Mouse (Mus musculus) liver, embryonic 12.5 days (tissue): ENCODE results near the gene Cabp2. TPM values are rescaled to one million over a fixed set of nuclear protein-coding genes. Genes with fewer than 3 reads are reported as not detected.
A peak's percentile ranks its signal among the peaks of the same experiment; 100 is the strongest.
"Not testable (repeated sequence)": the region's sequence is repeated elsewhere in the genome, so short reads cannot be mapped to it uniquely, and the experiment has no call there.

Experiments
- ATAC-seq: fragments of 200-750 bp; cut with Nextera tagmentation; 2 replicates; pipeline ENCODE4 v1.8.0; 2017; ENCODE audit warnings: moderate number of reproducible peaks, mild to moderate bottlenecking, moderate library complexity
- H3K27ac ChIP-seq: fragments of 300-500 bp; sonication (generic); 2 replicates; pipeline ENCODE4 v1.5.1; 2016; ENCODE audit warnings: mild to moderate bottlenecking
- H3K27me3 ChIP-seq: fragments of 300-500 bp; sonication (generic); replicated peaks from 2 replicates; pipeline ENCODE4 v1.6.1; 2016; ENCODE audit warnings: mild to moderate bottlenecking, moderate library complexity
- H3K36me3 ChIP-seq: fragments of 300-500 bp; sonication (generic); 2 replicates; pipeline ENCODE4 v1.6.1; 2016; ENCODE audit warnings: mild to moderate bottlenecking, moderate library complexity
- H3K4me1 ChIP-seq: fragments of 300-500 bp; sonication (generic); 2 replicates; pipeline ENCODE4 v1.6.1; 2016
- H3K4me2 ChIP-seq: fragments of 300-500 bp; sonication (generic); 2 replicates; pipeline ENCODE4 v1.6.1; 2016; ENCODE audit warnings: mild to moderate bottlenecking, moderate library complexity
- H3K4me3 ChIP-seq: fragments of 300-500 bp; sonication (generic); 2 replicates; pipeline ENCODE4 v1.5.1; 2016; ENCODE audit warnings: mild to moderate bottlenecking, moderate library complexity
- H3K9ac ChIP-seq: fragments of 300-500 bp; sonication (generic); 2 replicates; pipeline ENCODE4 v1.6.1; 2016; ENCODE audit warnings: mild to moderate bottlenecking, moderate library complexity
- H3K9me3 ChIP-seq: fragments of 300-500 bp; sonication (generic); replicated peaks from 2 replicates; pipeline ENCODE4 v1.6.1; 2016; ENCODE audit warnings: mild to moderate bottlenecking, moderate library complexity
- WGBS: fragments of 180-500 bp; shearing (Covaris S2); methylation state at CpG from one replicate; pipeline ENCODE4 v1.1.7; 2016; ENCODE audit not compliant: insufficient replicate concordance; 5-methylcytosine and 5-hydroxymethylcytosine counted together
- polyA plus RNA-seq: library from polyadenylated mRNA; unstranded; fragments of >200 nt; fragmentation: Nextera tagmentation; extraction: Ambion mirVana; gene quantifications from 2 replicates; pipeline ENCODE4 v1.2.1, GENCODE M21; 2016

The Cabp2 gene
- polyA plus RNA-seq, 1 experiment from 2014 or later, result 0.37 TPM

DNA sequence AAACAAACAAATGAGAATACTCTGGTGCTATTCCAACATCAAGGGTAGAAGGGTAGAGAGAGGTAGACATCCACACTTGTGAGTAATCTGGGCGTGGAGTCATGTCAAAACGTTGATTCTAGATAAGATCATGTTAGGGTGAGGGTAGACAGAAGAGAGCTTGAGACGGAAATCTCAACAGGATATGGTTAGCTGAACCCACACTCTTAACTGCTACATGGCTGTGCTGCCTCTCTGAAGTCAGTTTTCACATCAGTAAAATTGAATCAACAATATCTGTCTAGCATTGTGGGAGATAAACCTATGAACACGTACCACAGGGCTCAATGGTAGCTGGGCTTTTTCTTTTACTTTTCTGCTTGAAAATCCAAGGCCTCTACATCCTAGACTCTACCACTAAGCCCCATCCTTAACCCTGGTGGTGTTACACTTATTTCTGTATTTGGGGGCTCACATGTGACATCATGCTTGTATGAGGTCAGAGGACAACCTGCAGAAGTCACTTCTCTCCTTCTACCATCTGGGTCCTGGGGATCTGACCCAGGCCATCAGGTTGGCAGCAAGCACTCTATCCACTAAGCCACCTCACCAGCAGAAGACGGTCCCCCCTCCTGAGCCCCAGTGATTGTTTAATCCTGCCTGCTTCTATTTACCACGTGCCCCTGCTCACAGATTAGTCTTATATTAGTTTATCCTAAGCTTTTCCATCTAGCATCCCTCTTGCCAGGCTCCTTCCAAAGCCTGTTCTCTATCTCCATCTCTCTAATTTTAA lies 38.5 kb downstream of the Cabp2 start:
- no peak for ATAC-seq
- Histone ChIP-seq H3K9me3 (no peaks in the 10 kb centered on the region), H3K4me3 (no peak overlapping the region), H3K27ac (no peak overlapping the region), H3K4me1 (peaks cover 53% of the 10 kb centered on the region), H3K9ac (no peak overlapping the region), H3K36me3 (peaks cover 36% of the 10 kb centered on the region), H3K4me2 (peak overlapping the region; percentile 70; the same call in 1 of the 2 replicates), H3K27me3 (no peaks in the 10 kb centered on the region)
- 61% methylated on average over 6 of the region's 6 CpGs for WGBS

DNA sequence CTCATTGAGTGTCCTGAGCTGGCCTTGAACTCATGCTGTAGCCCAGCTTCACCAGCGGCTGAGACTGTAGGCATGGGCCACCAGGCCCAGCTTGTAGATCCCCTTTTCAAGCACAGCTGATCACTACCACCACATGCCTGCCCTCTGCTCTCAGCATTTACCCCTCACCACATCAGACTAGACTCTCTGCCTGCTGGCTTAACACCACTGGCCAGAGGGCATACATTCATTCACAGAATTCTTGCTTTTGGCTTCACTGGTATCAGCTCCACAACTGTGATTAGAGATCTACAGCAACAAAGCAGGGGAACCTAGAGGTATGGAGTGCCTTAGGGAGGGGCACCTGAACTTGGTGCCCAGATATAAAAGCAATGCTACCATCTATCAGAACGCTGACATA lies 39.1 kb downstream of the Cabp2 start:
- WGBS, result 85% methylated on average over 2 of the region's 2 CpGs
- Histone ChIP-seq H3K9ac (no peak overlapping the region), H3K27me3 (no peaks in the 10 kb centered on the region), H3K9me3 (no peaks in the 10 kb centered on the region), H3K4me1 (peaks cover 59% of the 10 kb centered on the region), H3K36me3 (peaks cover 30% of the 10 kb centered on the region), H3K27ac (0 out of 2 replicates have a peak overlapping the region, but pooled peaks have one; percentile 14), H3K4me3 (peak overlapping the region; percentile 51; the same call in 1 of the 2 replicates), H3K4me2 (peak overlapping the region; percentile 70)
- ATAC-seq, result no peak

DNA sequence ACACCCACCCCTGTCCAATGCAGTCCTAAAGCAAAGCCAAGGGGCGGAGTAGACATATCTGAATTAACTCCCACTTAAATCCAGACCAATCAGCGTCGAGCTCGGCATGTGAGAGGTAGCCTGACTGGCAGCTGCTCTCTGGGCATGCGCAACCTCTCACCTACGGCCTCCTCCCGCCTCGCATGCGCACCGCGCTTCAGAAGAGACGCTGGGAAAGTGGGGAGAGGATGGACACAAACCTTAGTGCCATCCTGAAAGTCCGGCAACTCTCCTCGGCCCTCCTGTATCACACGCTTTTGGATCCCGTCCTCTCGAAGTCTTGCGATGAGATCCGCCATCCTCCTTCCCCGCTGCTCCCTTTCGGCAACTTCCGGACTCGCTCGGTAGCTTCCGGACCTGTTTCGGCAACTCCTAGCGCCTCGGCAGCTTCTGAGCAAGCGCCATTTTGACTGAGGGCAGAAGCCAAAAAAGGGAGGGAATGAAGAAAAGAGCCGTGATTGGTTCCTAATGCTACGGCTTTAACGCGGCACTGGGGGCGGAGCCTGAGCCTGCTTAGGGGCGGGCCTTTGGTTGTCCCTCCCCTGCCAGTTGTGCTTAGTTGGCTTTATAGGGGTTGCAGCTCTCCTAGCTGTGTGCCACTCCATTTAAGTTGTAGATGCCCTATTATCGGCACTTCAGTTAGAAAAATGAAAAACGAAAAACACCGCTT lies 39.9 kb downstream of the Cabp2 start:
- H3K9me3 ChIP-seq, result no peaks in the 10 kb centered on the region
- peak overlapping the region; percentile 85 for H3K27ac ChIP-seq
- peaks cover 60% of the 10 kb centered on the region for H3K4me1 ChIP-seq
- peak overlapping the region; percentile 70 for H3K4me2 ChIP-seq
- H3K4me3 ChIP-seq, result peak overlapping the region; percentile 51
- peak overlapping the region; percentile 53 for H3K9ac ChIP-seq
- no peaks in the 10 kb centered on the region for H3K27me3 ChIP-seq
- ATAC-seq, result peak; percentile 69
- peaks cover 22% of the 10 kb centered on the region for H3K36me3 ChIP-seq
- 3% methylated on average over 38 of the region's 38 CpGs for WGBS

DNA sequence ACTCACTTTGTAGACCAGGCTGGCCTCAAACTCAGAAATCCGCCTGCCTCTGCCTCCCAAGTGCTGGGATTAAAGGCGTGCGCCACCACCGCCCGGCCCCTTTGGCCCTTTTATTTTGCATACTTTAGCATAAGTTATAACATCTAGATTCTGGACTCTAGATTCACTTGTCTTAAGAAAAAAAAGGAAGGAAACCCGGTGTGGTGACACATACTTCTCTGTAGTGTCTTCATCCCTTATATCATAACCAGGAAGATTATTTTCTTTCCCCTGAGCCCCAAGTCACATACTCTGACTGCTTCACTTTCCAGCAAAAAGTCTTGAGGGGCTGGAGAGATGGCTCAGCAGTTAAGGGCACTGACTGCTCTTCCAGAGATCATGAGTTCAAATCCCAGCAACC lies 40.5 kb downstream of the Cabp2 start:
- not testable (repeated sequence) for H3K27me3 ChIP-seq, H3K4me3 ChIP-seq, H3K9me3 ChIP-seq, ATAC-seq
- Histone ChIP-seq H3K36me3 (peaks cover 16% of the 10 kb centered on the region), H3K4me2 (peak overlapping the region; percentile 70), H3K4me1 (peaks cover 66% of the 10 kb centered on the region), H3K9ac (0 out of 2 replicates have a peak overlapping the region, but pooled peaks have one; percentile 36), H3K27ac (peak overlapping the region; percentile 85)
- WGBS, result 34% methylated on average over 6 of the region's 6 CpGs

DNA sequence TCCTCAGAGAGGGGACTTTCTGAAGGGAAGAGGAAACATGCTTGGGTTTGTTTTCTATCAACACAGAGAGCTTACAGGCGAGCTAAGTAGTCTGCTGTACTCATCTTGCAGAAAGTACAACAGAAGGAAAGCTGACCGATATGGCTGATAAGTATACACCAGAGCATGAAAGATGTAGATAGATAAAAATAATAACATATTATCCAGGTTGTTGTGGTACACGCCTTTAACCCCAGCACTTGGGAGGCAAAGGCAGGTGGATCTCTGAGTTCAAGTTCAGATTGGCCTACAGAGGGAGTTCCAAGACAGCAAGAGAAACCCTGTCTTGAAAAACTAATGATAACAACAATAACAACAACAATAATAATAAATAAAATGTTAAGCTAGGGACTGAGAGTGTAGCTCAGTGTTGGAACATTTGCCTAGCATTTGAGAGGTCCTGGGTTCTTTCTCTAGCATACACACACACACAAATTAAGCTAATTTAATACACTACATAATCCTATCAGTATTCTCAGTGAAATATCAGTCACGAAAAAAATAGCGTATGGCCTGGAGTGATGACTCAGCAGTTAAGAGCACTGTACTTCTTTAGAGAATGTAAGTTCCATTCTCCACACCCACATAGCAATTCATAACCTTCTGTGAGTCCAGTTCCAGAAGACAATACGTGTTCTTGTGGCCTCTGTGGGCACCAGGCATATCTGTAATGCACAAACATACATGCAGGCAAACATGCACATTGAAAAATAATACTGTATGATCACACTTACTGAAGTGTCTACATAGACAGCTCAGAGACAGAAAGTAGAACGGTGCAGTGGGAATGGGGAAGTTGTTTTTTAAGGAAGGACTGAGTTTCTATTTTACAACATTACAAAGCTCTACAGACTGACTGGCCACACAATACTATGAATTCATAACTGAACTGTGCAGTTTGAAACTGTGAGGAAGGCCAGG lies 41.3 kb downstream of the Cabp2 start:
- H3K27me3 ChIP-seq, result no peaks in the 10 kb centered on the region
- H3K27ac ChIP-seq, result peak overlapping the region; percentile 85
- WGBS, result 42% methylated on average over 7 of the region's 7 CpGs
- H3K4me2 ChIP-seq, result peak overlapping the region; percentile 45
- peaks cover 74% of the 10 kb centered on the region for H3K4me1 ChIP-seq
- no peak for ATAC-seq
- H3K9me3 ChIP-seq, result no peaks in the 10 kb centered on the region
- peak overlapping the region; percentile 53 for H3K9ac ChIP-seq
- H3K4me3 ChIP-seq, result no peak overlapping the region
- peaks cover 12% of the 10 kb centered on the region for H3K36me3 ChIP-seq

DNA sequence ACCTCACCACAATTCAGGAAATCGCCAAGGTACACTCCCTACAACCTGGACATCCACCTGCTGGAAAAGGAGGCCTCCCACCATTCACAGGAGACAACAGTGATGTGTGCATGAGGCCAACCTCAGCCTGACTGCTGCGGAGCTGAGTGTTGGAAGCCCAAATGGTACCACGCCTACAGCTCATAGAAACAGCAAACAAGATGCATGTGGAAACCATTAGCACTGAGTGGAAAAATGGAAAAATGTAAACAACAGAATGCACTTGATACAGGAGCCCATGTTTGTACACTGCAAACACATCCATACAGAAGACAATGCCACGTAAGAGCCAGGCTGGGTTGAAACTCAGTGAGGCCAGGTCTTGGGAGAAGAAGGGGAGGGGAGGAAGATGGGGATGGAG lies 43.1 kb downstream of the Cabp2 start:
- H3K27ac ChIP-seq, result peak overlapping the region; percentile 85
- no peaks in the 10 kb centered on the region for H3K27me3 ChIP-seq
- peaks cover 20% of the 10 kb centered on the region for H3K36me3 ChIP-seq
- ATAC-seq, result no peak
- WGBS, result 79% methylated on average over 4 of the region's 4 CpGs
- no peak overlapping the region for H3K4me3 ChIP-seq
- H3K9me3 ChIP-seq, result no peaks in the 10 kb centered on the region
- H3K9ac ChIP-seq, result peak overlapping the region; percentile 25
- peaks cover 80% of the 10 kb centered on the region for H3K4me1 ChIP-seq
- peak overlapping the region; percentile 76 for H3K4me2 ChIP-seq

DNA sequence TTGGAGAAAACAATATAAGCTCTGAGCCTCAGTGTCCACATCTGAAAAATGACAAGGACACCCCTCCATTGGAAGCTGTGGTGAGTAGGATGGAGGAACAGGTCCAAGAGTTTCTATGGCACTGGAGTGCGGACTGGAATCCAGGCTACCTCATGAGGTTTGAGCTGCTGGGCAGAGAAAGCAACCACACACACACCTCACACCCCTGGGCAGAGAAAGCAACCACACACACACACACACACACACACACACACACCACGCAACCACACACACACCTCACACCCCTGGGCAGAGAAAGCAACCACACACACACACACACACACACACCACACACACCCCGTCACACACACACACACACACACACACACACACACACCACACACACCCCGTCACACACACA lies 43.9 kb downstream of the Cabp2 start:
- H3K4me1 ChIP-seq, result peaks cover 80% of the 10 kb centered on the region
- peak overlapping the region; percentile 89 for H3K9ac ChIP-seq
- H3K27ac ChIP-seq, result peak overlapping the region; percentile 85
- ATAC-seq, result peak; percentile 11; the same call in 1 of the 2 replicates
- peak overlapping the region; percentile 82 for H3K4me3 ChIP-seq
- peak overlapping the region; percentile 76 for H3K4me2 ChIP-seq
- not testable (repeated sequence) for H3K27me3 ChIP-seq, H3K9me3 ChIP-seq
- WGBS, result 37% methylated on average over 3 of the region's 4 CpGs
- peaks cover 27% of the 10 kb centered on the region for H3K36me3 ChIP-seq

DNA sequence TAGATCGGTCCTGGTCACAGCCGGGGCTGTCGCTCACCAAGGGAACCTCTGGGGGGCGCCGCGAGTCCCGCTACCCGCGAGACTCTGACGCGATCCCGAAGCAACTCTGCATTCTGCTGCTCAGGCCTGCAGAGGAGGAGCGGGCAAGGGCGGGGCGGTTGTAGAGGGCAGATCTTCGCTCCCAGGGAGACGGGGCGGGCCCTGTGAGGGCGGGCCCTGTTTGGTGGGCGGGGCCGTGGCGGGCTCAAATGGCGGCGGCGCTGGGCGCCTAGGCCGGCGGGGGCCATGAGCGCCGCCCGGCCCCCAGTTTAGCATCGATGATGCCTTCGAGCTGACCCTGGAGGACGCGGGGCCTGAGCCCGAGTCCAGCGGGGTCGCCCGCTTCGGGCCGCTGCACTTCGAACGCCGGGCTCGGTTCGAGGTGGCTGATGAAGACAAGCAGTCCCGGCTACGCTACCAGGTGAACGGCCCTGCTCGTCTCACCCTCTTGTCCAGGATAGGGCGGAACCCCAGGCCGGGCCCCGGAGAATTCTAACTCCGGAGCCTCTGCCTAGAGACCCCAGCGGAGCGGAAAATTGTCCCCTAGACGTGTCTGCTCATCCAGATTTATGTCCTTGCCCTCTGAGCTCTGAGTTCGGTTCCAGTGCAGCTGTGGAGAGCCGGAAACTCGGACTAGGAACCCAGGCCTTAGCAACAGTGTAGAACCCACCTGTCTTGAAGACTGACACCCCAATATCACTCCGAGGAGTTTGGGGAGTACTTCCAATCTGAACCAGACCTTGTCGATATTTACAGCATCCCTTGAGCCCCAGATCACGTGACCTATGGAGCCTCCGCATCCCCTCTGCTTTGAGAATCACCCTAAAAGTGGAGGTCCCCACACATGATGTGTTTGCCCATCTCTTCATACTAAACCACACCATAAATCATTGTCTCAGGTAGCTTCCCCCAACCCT lies 44.6 kb downstream of the Cabp2 start, which contains the start of gene Aip:
Gene Aip, minus strand, starts transcription at position 118 of the 956 bp plus-strand sequence.
- Histone ChIP-seq H3K36me3 (peaks cover 30% of the 10 kb centered on the region), H3K4me1 (peaks cover 80% of the 10 kb centered on the region), H3K9ac (peak within 1 kb of the TSS; percentile 89), H3K4me2 (peak within 1 kb of the TSS; percentile 76), H3K9me3 (no peaks in the 10 kb centered on the region), H3K4me3 (peak within 1 kb of the TSS; percentile 82), H3K27ac (peak within 1 kb of the TSS; percentile 88), H3K27me3 (no peaks in the 10 kb centered on the region)
- ATAC-seq, result peak; percentile 92
- WGBS, result 2% methylated on average over 64 of the region's 64 CpGs

DNA sequence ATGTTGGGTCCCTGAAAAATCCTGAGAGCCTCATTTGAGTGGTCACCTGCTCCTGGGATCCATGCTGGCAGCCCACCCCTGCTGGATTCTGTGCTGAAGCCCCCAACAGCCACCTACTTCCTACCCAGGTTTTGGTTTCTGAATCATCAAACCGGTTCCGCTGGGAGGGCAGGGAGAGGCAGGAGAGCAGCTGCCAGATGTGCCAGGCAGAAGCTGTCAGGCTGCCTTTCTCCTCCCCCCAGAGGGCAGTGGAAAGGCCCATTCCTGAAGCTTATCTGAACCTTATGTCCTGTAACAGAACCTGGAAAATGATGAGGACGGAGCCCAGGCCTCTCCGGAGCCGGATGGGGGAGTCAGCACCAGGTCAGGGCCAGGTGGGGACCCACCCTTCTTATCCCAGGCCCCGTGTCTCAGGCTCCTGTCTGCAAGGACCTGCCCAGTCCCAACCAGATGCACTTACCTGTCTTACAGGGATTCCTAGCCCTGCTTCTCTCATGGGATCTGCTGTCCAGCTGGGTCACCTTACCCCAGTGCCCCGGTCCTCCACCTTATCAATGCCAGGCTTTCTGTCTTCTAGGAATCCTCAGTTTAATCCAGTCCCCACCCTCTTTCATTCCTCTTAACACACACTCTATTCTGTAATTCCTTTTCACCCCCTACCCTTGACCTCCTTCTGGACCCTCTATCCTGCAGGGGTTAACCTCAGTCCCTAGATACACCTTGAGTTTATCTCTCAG lies 45.5 kb downstream of the Cabp2 start:
- Histone ChIP-seq H3K4me2 (peak overlapping the region; percentile 76), H3K36me3 (peaks cover 39% of the 10 kb centered on the region), H3K4me1 (peaks cover 83% of the 10 kb centered on the region), H3K27ac (peak overlapping the region; percentile 88), H3K4me3 (peak overlapping the region; percentile 82), H3K27me3 (no peaks in the 10 kb centered on the region), H3K9ac (peak overlapping the region; percentile 89), H3K9me3 (no peaks in the 10 kb centered on the region)
- no peak for ATAC-seq
- 64% methylated on average over 7 of the region's 7 CpGs for WGBS

DNA sequence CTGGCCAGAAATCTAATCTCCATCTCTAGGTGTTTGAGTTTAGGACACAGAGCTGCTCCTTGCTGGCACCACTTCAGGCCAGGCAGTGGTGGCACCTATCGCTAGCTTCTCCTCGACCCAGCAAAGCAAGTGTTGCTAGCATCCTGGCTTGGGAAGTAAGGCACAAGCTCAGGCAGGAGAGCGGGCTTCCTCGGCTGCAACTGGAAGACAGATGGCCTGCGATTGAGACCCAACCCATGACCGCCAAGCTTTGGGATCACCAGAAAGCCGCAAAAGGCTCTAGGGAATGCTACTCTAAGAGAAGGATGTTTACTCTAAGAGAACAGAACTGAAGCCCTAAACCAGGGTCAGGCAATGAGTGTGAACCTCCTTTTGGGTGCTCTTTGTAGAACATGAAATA lies 48.1 kb downstream of the Cabp2 start:
- Histone ChIP-seq H3K27me3 (no peaks in the 10 kb centered on the region), H3K9me3 (no peaks in the 10 kb centered on the region), H3K9ac (peak overlapping the region; percentile 74; the same call in 1 of the 2 replicates), H3K27ac (peak overlapping the region; percentile 88), H3K4me1 (peaks cover 63% of the 10 kb centered on the region), H3K4me2 (peak overlapping the region; percentile 85), H3K4me3 (0 out of 2 replicates have a peak overlapping the region, but pooled peaks have one; percentile 66), H3K36me3 (peaks cover 56% of the 10 kb centered on the region)
- ATAC-seq, result no peak
- WGBS, result 92% methylated on average over 7 of the region's 7 CpGs
